Mouse (Mus musculus) C2C12 (cell line): ENCODE data around the gene Nr4a1.

Experiments used
- CTCF ChIP-seq: IDR thresholded peaks from one replicate; pipeline ENCODE4 v1.5.1; 2011; ENCODE audit not compliant: control insufficient read depth, insufficient read depth, insufficient read length
- USF1 ChIP-seq: IDR thresholded peaks from one replicate; pipeline ENCODE4 v1.6.1; 2011; ENCODE audit warnings: low read depth, mild to moderate bottlenecking, control low read depth, moderate library complexity

- TF ChIP-seq CTCF (no peak), USF1 (no peak)
These were observed 66.0 kb downstream of the Nr4a1 start for GRCm38 (mm10) chr15:101320010-101320617.
